Comparison of ENCODE assay signal across 8 mouse cellular contexts in genomic region chr7:19211996-19212755, GRCm38 (mm10). TPM values are rescaled to one million over a fixed set of nuclear protein-coding genes. Genes with fewer than 3 reads are reported as not detected.
DNase-seq lines count a peak whose midpoint lies in the region; ATAC-seq and TF ChIP-seq lines count a peak whose summit lies in the region.

Gene Gpr4, plus strand, starts transcription at chr7:19212538.

- no peaks in the 10 kb centered on the region for H3K9me3 ChIP-seq in heart, postnatal 0 days (replicated peaks; ENCODE audit: control insufficient read depth, low read length)
- H3K9me3 ChIP-seq in limb, embryonic 12.5 days, result peaks cover 4% of the 10 kb centered on the region; the same call in 1 of the 2 replicates
- H3K9me3 ChIP-seq in midbrain, embryonic 12.5 days, result 0 out of 2 replicates have a peak, but pooled peaks cover 4% of the 10 kb centered on the region

- intact Hi-C loops in gastrocnemius, postnatal 14 days (cut with DNase I; ENCODE audit: low total_unique reads), result loop anchor here (5.0 kb wide), 1 partner anchor 35 kb away; the partner anchor contains the start of gene Eml2

- H3K9ac ChIP-seq in heart, postnatal 0 days (replicated peaks; ENCODE audit: low read depth, low read length), result peak within 1 kb of the TSS; percentile 36
- peak within 1 kb of the TSS; percentile 63 for H3K9ac ChIP-seq in limb, embryonic 12.5 days (replicated peaks)
- peak within 1 kb of the TSS; percentile 44; the same call in 1 of the 2 replicates for H3K9ac ChIP-seq in midbrain, embryonic 12.5 days (replicated peaks)

- TF ChIP-seq CTCF in heart, postnatal 0 days (IDR thresholded peaks at IDR 0.05; ENCODE audit: low read depth), result no peak; the same call in 1 of the 2 replicates

- peak; percentile 76 for ATAC-seq in heart, postnatal 0 days (ENCODE audit: insufficient read depth, low read depth)
- 0 out of 2 replicates have a peak, but pooled peaks have one; percentile 39 for ATAC-seq in limb, embryonic 12.5 days (ENCODE audit: insufficient number of reproducible peaks, insufficient read depth, low FRiP score, low TSS enrichment, low read depth)
- ATAC-seq in midbrain, embryonic 12.5 days (ENCODE audit: low FRiP score, low read depth), result peak; percentile 80; the same call in 1 of the 2 replicates

- H3K27ac ChIP-seq in heart, postnatal 0 days (ENCODE audit: low read depth), result peak within 1 kb of the TSS; percentile 44; the same call in 1 of the 2 replicates
- H3K27ac ChIP-seq in limb, embryonic 12.5 days, result no peak within 1 kb of the TSS
- H3K27ac ChIP-seq in midbrain, embryonic 12.5 days (replicated peaks), result no peak within 1 kb of the TSS

- 0 out of 2 replicates have a peak, but pooled peaks cover 3% of the 10 kb centered on the region for H3K27me3 ChIP-seq in heart, postnatal 0 days (ENCODE audit: control insufficient read depth, insufficient read depth, low read length)
- H3K27me3 ChIP-seq in limb, embryonic 12.5 days, result no peaks in the 10 kb centered on the region
- peaks cover 29% of the 10 kb centered on the region for H3K27me3 ChIP-seq in midbrain, embryonic 12.5 days

- DNase-seq in gastrocnemius, postnatal 14 days, result peak; percentile 46
- DNase-seq in gastrocnemius, postnatal 4 days (ENCODE audit: low spot score in 2 of 2), result no peak
- DNase-seq in embryo, embryonic 11 days, result peak; percentile 76
- DNase-seq in heart, postnatal 0 days (ENCODE audit: low spot score), result peak; percentile 24
- no peak for DNase-seq in natural killer cell, adult 2 months (ENCODE audit: low spot score in 2 of 2)
- DNase-seq in right cerebral cortex, adult 2 months (ENCODE audit: low spot score in 2 of 2), result no peak

- TF ChIP-seq EP300 in heart, postnatal 0 days (IDR thresholded peaks at IDR 0.05; ENCODE audit: low read depth), result no peak

- peak within 1 kb of the TSS; percentile 67 for H3K4me2 ChIP-seq in heart, postnatal 0 days (ENCODE audit: low read depth, low read length)
- peak within 1 kb of the TSS; percentile 76 for H3K4me2 ChIP-seq in limb, embryonic 12.5 days
- peak within 1 kb of the TSS; percentile 72 for H3K4me2 ChIP-seq in midbrain, embryonic 12.5 days (replicated peaks)

- H3K4me1 ChIP-seq in heart, postnatal 0 days (ENCODE audit: control insufficient read depth, insufficient read depth), result 0 out of 2 replicates have a peak, but pooled peaks cover 3% of the 10 kb centered on the region
- H3K4me1 ChIP-seq in limb, embryonic 12.5 days (replicated peaks), result peaks cover 48% of the 10 kb centered on the region
- peaks cover 12% of the 10 kb centered on the region for H3K4me1 ChIP-seq in midbrain, embryonic 12.5 days

- H3K36me3 ChIP-seq in heart, postnatal 0 days (replicated peaks; ENCODE audit: control insufficient read depth, insufficient read depth, low read length), result no peaks in the 10 kb centered on the region
- no peaks in the 10 kb centered on the region for H3K36me3 ChIP-seq in limb, embryonic 12.5 days
- H3K36me3 ChIP-seq in midbrain, embryonic 12.5 days, result no peaks in the 10 kb centered on the region

- 4% methylated on average over 28 of the region's 30 CpGs for WGBS in heart, postnatal 0 days
- WGBS in limb, embryonic 12.5 days, result 4% methylated on average over 30 of the region's 30 CpGs
- WGBS in midbrain, embryonic 12.5 days, result 2% methylated on average over 25 of the region's 30 CpGs

- peak within 1 kb of the TSS; percentile 52 for H3K4me3 ChIP-seq in heart, postnatal 0 days (ENCODE audit: low read depth, low read length)
- peak within 1 kb of the TSS; percentile 54 for H3K4me3 ChIP-seq in limb, embryonic 12.5 days (replicated peaks)
- H3K4me3 ChIP-seq in midbrain, embryonic 12.5 days, result peak within 1 kb of the TSS; percentile 45

RNA-seq across cellular contexts. Expression of gene Gpr4, which starts in this region (rescaled TPM):
- 1 to 10 TPM; 2.9 to 4.3 TPM for total RNA-seq in gastrocnemius, postnatal 14 days (2021)
- total RNA-seq in gastrocnemius, postnatal 4 days (2021), result 1 to 10 TPM; 2.2 to 2.7 TPM
- total RNA-seq in heart, postnatal 0 days (2014; rRNA removed; ENCODE audit: low replicate concordance), result 3.5 and 10.6 TPM in 2 replicates
- polyA plus RNA-seq in heart, postnatal 0 days (2015; fragmentation: Nextera tagmentation; extraction: Ambion mirVana), result 3.6 TPM in 2 replicates
- 4.4 and 5.7 TPM in 2 replicates for polyA plus RNA-seq in limb, embryonic 12.5 days (2016; fragmentation: Nextera tagmentation; extraction: Ambion mirVana)
- 1.6 and 2.0 TPM in 2 replicates for polyA plus RNA-seq in midbrain, embryonic 12.5 days (2016; fragmentation: Nextera tagmentation; extraction: Ambion mirVana)

Comparison
In these comparisons a context has a peak if more than half of its experiments do, and no peak if none do; other contexts are left out.
1. DNase-seq: peak in gastrocnemius, postnatal 14 days (single experiment), embryo, embryonic 11 days (single experiment) and heart, postnatal 0 days (single experiment); none in gastrocnemius, postnatal 4 days (0 of 2), natural killer cell, adult 2 months (0 of 2) and right cerebral cortex, adult 2 months (0 of 2).
2. Peak in every context shown above with its lines, with median percentiles within 50 percentile points of each other: ATAC-seq, H3K4me2 ChIP-seq, H3K4me3 ChIP-seq and H3K9ac ChIP-seq.